Mouse (Mus musculus): ENCODE results near the gene Espn. TPM values are rescaled to one million over a fixed set of nuclear protein-coding genes. Genes with fewer than 3 reads are reported as not detected.

The Espn gene
- total RNA-seq, 1 experiment = 5.6 TPM

DNA sequence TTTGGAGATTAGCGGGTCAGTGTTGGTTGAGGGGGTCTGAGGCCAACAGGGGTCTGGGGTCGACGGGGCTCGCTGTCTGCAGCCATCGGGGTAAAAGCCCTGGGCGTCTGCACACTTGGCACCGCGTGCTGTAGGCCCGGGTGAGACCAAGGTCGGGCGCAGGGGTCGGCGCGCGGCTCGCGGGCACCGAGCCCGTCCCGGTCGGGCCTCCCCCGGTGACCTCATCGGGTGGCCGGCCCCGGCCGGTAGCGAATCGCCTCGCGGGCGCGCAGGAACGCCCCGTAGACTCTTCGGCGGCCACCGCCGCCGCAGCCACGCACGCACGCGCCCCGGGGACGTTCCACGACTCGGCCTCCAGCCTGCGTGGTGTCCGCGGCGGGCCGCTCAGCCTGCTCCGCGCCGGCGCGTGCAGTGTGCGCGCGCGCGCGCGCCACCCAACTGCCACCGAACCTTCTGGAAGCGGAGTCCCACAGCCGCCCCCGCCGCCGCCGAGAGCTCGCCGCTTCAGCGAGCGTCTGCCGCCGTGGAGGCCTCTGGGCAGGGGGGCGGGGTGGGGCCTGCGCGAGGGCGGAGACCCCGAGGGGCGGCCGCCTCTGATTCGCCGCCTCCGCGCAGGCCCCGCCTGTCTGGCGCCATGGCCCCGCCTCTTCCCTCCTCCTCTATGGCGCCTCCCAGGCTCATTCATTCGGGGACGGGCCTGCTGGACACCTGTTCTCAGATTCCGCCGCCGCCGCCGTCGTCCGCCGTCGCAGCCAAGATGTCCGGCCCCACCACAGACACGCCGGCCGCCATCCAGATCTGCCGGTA, 25.6 kb upstream of the Espn start, which contains the start of gene Acot7:
Gene Acot7, plus strand, starts transcription at position 598 of the 807 bp plus-strand sequence.
- H3K27ac ChIP-seq (ENCODE audit: insufficient read depth, low read depth, low read length, poor library complexity, severe bottlenecking) = peak within 1 kb of the TSS; percentile 36

DNA sequence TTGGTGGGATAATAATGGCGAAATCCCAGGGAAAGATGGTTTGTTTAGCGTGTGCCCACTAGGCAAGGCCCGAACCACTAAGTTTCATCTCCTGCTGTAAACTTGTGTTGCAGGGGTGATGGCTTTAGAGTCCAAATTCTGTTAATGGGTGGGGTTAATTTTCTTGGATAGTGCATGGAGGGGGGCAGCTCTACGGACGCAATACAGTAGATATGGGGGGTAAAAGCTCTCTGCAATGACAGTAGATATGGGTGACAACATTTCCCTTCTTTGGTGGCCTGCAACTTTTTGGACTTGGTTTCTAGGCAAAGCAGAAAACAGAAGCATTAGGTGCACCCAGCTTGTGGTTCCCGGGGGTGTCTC, 25.0 kb upstream of the Espn start:
- no peak overlapping the region for H3K27ac ChIP-seq (ENCODE audit: insufficient read depth, low read depth, low read length, poor library complexity, severe bottlenecking)
- H3K4me3 ChIP-seq (ENCODE audit: insufficient read depth in 1 of 2, low read depth in 1 of 2, low read length in 2 of 2, poor library complexity in 1 of 2, severe bottlenecking in 1 of 2) = peak overlapping the region; percentile 86 to 97
- TF ChIP-seq CHD2 (IDR thresholded peaks at IDR 0.05; ENCODE audit: low read depth, low read length) (no peak), MAFK (IDR thresholded peaks at IDR 0.05; ENCODE audit: insufficient read depth, low read depth, low read length) (no peak), ZC3H11A (IDR thresholded peaks at IDR 0.05; ENCODE audit: borderline replicate concordance, low read depth, low read length) (no peak), HCFC1 (IDR thresholded peaks at IDR 0.05; ENCODE audit: borderline replicate concordance, insufficient read depth, low read length) (no peak), ZNF384 (IDR thresholded peaks at IDR 0.05; ENCODE audit: low read depth, low read length) (no peak)
- in situ Hi-C loops (cut with MboI; ENCODE audit: low sequenced_read_pairs in 2 of 2, unreplicated experiment in 2 of 2) = no loop called here
- H3K9ac ChIP-seq (ENCODE audit: insufficient read depth, low read depth, low read length, poor library complexity, severe bottlenecking) = peak overlapping the region; percentile 91
- H3K36me3 ChIP-seq (ENCODE audit: control insufficient read depth, insufficient read depth, low read length, poor library complexity, severe bottlenecking) = no peaks in the 10 kb centered on the region; the same call in 1 of the 2 replicates
- H3K4me1 ChIP-seq (ENCODE audit: control insufficient read depth in 2 of 2, insufficient read depth in 2 of 2, low read length in 2 of 2, poor library complexity in 1 of 2) = peaks cover 1 to 8% of the 10 kb centered on the region in 2 experiments; a peak in 2 of 4 replicates
- DNase-seq (ENCODE audit: low read depth, low spot score) = no peak
- H3K9me3 ChIP-seq (ENCODE audit: control insufficient read depth, insufficient read depth, low read depth, low read length) = no peaks in the 10 kb centered on the region

More for the DNA sequence above, 25.6 kb upstream of the Espn start, which contains the start of gene Acot7:
- Histone ChIP-seq H3K9me3 (ENCODE audit: control insufficient read depth, insufficient read depth, low read depth, low read length) (no peaks in the 10 kb centered on the region), H3K36me3 (ENCODE audit: control insufficient read depth, insufficient read depth, low read length, poor library complexity, severe bottlenecking) (no peaks in the 10 kb centered on the region; the same call in 1 of the 2 replicates), H3K4me3 (ENCODE audit: insufficient read depth in 1 of 2, low read depth in 1 of 2, low read length in 2 of 2, poor library complexity in 1 of 2, severe bottlenecking in 1 of 2) (peak within 1 kb of the TSS; percentile 86 to 97), H3K4me1 (ENCODE audit: control insufficient read depth in 2 of 2, insufficient read depth in 2 of 2, low read length in 2 of 2, poor library complexity in 1 of 2) (peaks cover 1 to 8% of the 10 kb centered on the region in 2 experiments; a peak in 2 of 4 replicates), H3K9ac (ENCODE audit: insufficient read depth, low read depth, low read length, poor library complexity, severe bottlenecking) (peak within 1 kb of the TSS; percentile 91)
- in situ Hi-C loops (cut with MboI; ENCODE audit: low sequenced_read_pairs in 2 of 2, unreplicated experiment in 2 of 2) = no loop called here
- TF ChIP-seq HCFC1 (IDR thresholded peaks at IDR 0.05; ENCODE audit: borderline replicate concordance, insufficient read depth, low read length) = no peak
- TF ChIP-seq ZC3H11A (IDR thresholded peaks at IDR 0.05; ENCODE audit: borderline replicate concordance, low read depth, low read length) = no peak
- no peak for TF ChIP-seq MAFK (IDR thresholded peaks at IDR 0.05; ENCODE audit: insufficient read depth, low read depth, low read length)
- TF ChIP-seq ZNF384 (IDR thresholded peaks at IDR 0.05; ENCODE audit: low read depth, low read length) = no peak
- no peak for TF ChIP-seq CHD2 (IDR thresholded peaks at IDR 0.05; ENCODE audit: low read depth, low read length)
- peak; percentile 82 for DNase-seq (ENCODE audit: low read depth, low spot score)

DNA sequence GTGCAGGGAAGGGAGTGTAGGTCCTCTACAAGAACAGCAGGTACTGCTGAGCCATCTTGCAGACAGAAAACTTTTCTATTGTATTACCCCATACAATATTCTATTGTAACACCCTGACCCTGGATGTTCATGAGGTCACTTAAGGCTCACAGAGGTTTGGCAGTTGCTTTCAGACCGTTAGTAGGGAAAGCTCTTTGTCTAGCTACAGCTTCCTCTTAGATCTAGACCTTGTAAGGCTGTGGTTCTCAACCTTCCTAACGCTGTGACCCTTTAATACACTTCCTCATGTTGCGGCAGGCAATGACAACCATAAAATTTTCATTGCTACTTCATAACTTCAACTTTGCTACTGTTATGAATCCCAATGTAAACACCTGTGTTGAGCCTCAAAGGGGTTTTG, 24.5 kb upstream of the Espn start:
- TF ChIP-seq MAFK (IDR thresholded peaks at IDR 0.05; ENCODE audit: insufficient read depth, low read depth, low read length) (no peak), ZC3H11A (IDR thresholded peaks at IDR 0.05; ENCODE audit: borderline replicate concordance, low read depth, low read length) (no peak), CHD2 (IDR thresholded peaks at IDR 0.05; ENCODE audit: low read depth, low read length) (no peak)
- H3K4me3 ChIP-seq (ENCODE audit: insufficient read depth in 1 of 2, low read depth in 1 of 2, low read length in 2 of 2, poor library complexity in 1 of 2, severe bottlenecking in 1 of 2) = no peak overlapping the region
- no peak for DNase-seq (ENCODE audit: low read depth, low spot score)
- H3K36me3 ChIP-seq (ENCODE audit: control insufficient read depth, insufficient read depth, low read length, poor library complexity, severe bottlenecking) = no peaks in the 10 kb centered on the region; the same call in 1 of the 2 replicates
- no peak overlapping the region for H3K27ac ChIP-seq (ENCODE audit: insufficient read depth, low read depth, low read length, poor library complexity, severe bottlenecking)
- no peaks in the 10 kb centered on the region for H3K9me3 ChIP-seq (ENCODE audit: control insufficient read depth, insufficient read depth, low read depth, low read length)
- peaks cover 1 to 8% of the 10 kb centered on the region in 2 experiments; a peak in 2 of 4 replicates for H3K4me1 ChIP-seq (ENCODE audit: control insufficient read depth in 2 of 2, insufficient read depth in 2 of 2, low read length in 2 of 2, poor library complexity in 1 of 2)
- in situ Hi-C loops (cut with MboI; ENCODE audit: low sequenced_read_pairs in 2 of 2, unreplicated experiment in 2 of 2) = no loop called here
- no peak overlapping the region for H3K9ac ChIP-seq (ENCODE audit: insufficient read depth, low read depth, low read length, poor library complexity, severe bottlenecking)

DNA sequence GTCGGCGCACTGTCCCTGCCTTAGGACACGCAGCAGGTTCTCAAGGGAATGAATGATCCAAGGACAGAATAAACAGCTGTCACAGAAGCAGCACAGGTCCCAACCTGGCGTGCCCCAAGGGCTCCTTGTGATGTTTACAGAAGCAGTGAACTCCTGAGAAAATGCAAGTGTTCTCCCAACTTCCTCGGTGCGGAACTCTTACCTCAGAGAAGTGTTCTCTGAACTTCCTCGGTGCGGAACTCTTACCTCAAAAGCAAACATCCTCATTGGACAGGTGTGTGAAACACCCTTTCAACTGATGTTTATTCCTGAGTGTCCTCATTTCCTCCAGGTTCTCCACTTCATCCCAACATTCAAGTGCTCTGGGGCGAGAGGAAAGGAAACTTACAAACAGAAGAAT, 21.8 kb upstream of the Espn start:
- Histone ChIP-seq H3K9ac (ENCODE audit: insufficient read depth, low read depth, low read length, poor library complexity, severe bottlenecking) (no peak overlapping the region), H3K4me1 (ENCODE audit: control insufficient read depth in 2 of 2, insufficient read depth in 2 of 2, low read length in 2 of 2, poor library complexity in 1 of 2) (peaks cover 0 to 7% of the 10 kb centered on the region in 2 experiments; a peak in 2 of 4 replicates), H3K4me3 (ENCODE audit: insufficient read depth in 1 of 2, low read depth in 1 of 2, low read length in 2 of 2, poor library complexity in 1 of 2, severe bottlenecking in 1 of 2) (no peak overlapping the region), H3K36me3 (ENCODE audit: control insufficient read depth, insufficient read depth, low read length, poor library complexity, severe bottlenecking) (no peaks in the 10 kb centered on the region), H3K27ac (ENCODE audit: insufficient read depth, low read depth, low read length, poor library complexity, severe bottlenecking) (no peak overlapping the region), H3K9me3 (ENCODE audit: control insufficient read depth, insufficient read depth, low read depth, low read length) (no peaks in the 10 kb centered on the region)
- in situ Hi-C loops (cut with MboI; ENCODE audit: low sequenced_read_pairs in 2 of 2, unreplicated experiment in 2 of 2) = no loop called here
- DNase-seq (ENCODE audit: low read depth, low spot score) = no peak
- TF ChIP-seq ZC3H11A (IDR thresholded peaks at IDR 0.05; ENCODE audit: borderline replicate concordance, low read depth, low read length) (no peak), ZNF384 (IDR thresholded peaks at IDR 0.05; ENCODE audit: low read depth, low read length) (no peak), MAFK (IDR thresholded peaks at IDR 0.05; ENCODE audit: insufficient read depth, low read depth, low read length) (no peak), HCFC1 (IDR thresholded peaks at IDR 0.05; ENCODE audit: borderline replicate concordance, insufficient read depth, low read length) (no peak), CHD2 (IDR thresholded peaks at IDR 0.05; ENCODE audit: low read depth, low read length) (no peak)
